Mouse (Mus musculus) hindbrain, embryonic 14.5 days (tissue): ENCODE measurements around the gene Taf15. TPM values are rescaled to one million over a fixed set of nuclear protein-coding genes. Genes with fewer than 3 reads are reported as not detected.

Experiments
- ATAC-seq: fragments of 200-750 bp; cut with Nextera tagmentation; 2 replicates; pipeline ENCODE4 v1.8.0; 2017; ENCODE audit warnings: moderate number of reproducible peaks, mild to moderate bottlenecking, moderate TSS enrichment, moderate library complexity; ENCODE audit not compliant: low FRiP score
- DNase-seq: peaks from one replicate; pipeline ENCODE4 v3.0.0-alpha.2; 2015; ENCODE audit warnings: low spot score
- H3K27ac ChIP-seq: fragments of 300-500 bp; sonication (generic); 2 replicates; pipeline ENCODE4 v1.5.1; 2014; ENCODE audit warnings: mild to moderate bottlenecking, moderate library complexity
- H3K27me3 ChIP-seq: fragments of 300-500 bp; sonication (generic); 2 replicates; pipeline ENCODE4 v1.6.1; 2014; ENCODE audit warnings: mild to moderate bottlenecking, low read length, mixed read lengths; ENCODE audit not compliant: control insufficient read depth, insufficient read depth
- H3K36me3 ChIP-seq: fragments of 300-500 bp; sonication (generic); replicated peaks from 2 replicates; pipeline ENCODE4 v1.6.1; 2014; ENCODE audit not compliant: control insufficient read depth, insufficient read depth
- H3K4me1 ChIP-seq: fragments of 300-500 bp; sonication (generic); replicated peaks from 2 replicates; pipeline ENCODE4 v1.6.1; 2014; ENCODE audit warnings: antibody characterized with exemption, low read length, mixed read lengths; ENCODE audit not compliant: control insufficient read depth, insufficient read depth
- H3K4me2 ChIP-seq: fragments of 300-500 bp; sonication (generic); replicated peaks from 2 replicates; pipeline ENCODE4 v1.6.1; 2014; ENCODE audit warnings: mild to moderate bottlenecking, moderate library complexity
- H3K4me3 ChIP-seq: fragments of 300-500 bp; sonication (generic); replicated peaks from 2 replicates; pipeline ENCODE4 v1.5.1; 2014; ENCODE audit warnings: mild to moderate bottlenecking, low read length
- H3K9ac ChIP-seq: fragments of 300-500 bp; sonication (generic); 2 replicates; pipeline ENCODE4 v1.6.1; 2014
- H3K9me3 ChIP-seq: fragments of 300-500 bp; sonication (generic); 2 replicates; pipeline ENCODE4 v1.6.1; 2016; ENCODE audit warnings: low read length; ENCODE audit not compliant: control insufficient read depth
- WGBS: fragments of 180-500 bp; shearing (Covaris S2); extraction: QIAGEN DNeasy Blood & Tissue Kit; methylation state at CpG from one replicate; pipeline ENCODE4 v1.1.7; 2014; 5-methylcytosine and 5-hydroxymethylcytosine counted together
- polyA plus RNA-seq: library from polyadenylated mRNA; unstranded; fragments of >200 nt; fragmentation: Nextera tagmentation; extraction: Ambion mirVana; gene quantifications from 2 replicates; pipeline ENCODE4 v1.2.1, GENCODE M21; 2014

The Taf15 gene
- polyA plus RNA-seq, 1 experiment from 2014 or later: 11.3 TPM

- H3K4me3 ChIP-seq: peak overlapping the region; percentile 50; the same call in 1 of the 2 replicates
- 0 out of 2 replicates have a peak, but pooled peaks cover 3% of the 10 kb centered on the region for H3K4me1 ChIP-seq
- H3K36me3 ChIP-seq: no peaks in the 10 kb centered on the region
- no peak for DNase-seq
- no peaks in the 10 kb centered on the region for H3K9me3 ChIP-seq
- peak overlapping the region; percentile 72; the same call in 1 of the 2 replicates for H3K4me2 ChIP-seq
- no peak overlapping the region for H3K9ac ChIP-seq
- peaks cover 45% of the 10 kb centered on the region for H3K27me3 ChIP-seq
- WGBS: 31% methylated on average over 7 of the region's 7 CpGs
- no peak overlapping the region for H3K27ac ChIP-seq
- no peak for ATAC-seq
Measured at GRCm38 (mm10) chr11:83441235-83441634, 31.7 kb upstream of the Taf15 start.

DNA sequence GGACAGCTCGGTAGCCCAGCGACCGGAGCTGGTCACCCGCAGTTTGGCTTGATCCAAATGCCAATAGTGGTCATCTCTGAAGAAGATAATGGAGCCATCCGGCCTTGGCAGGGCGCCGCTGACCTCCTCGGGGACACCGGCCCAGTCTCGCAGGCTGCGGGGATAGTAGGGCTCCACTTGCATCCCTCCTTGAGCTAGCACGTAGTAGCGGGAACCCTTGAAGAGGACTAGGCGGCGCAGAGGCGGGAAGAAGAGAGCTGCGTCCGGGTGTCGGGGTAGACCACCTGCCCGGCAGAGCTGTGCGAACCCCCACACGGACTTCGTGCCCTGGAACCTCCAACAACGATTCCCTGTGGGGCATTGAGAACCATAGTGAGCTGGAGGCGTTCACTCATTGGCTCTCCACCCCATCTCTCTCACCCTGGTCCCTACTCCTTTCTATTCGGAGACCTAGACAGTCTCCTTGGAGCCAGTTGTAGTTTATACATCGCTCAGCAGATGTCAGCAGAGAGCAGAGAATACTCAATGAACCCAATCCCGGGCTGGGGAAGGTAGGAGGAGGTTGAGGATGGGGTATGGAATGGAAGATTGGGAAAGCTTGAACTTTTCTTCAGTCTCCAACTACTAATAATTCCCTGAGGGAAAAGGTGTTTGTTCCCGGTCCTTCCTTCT is 30.2 kb upstream of the Taf15 start:
- peak; percentile 36; the same call in 1 of the 2 replicates for ATAC-seq
- Histone ChIP-seq H3K4me3 (peak overlapping the region; percentile 18), H3K9me3 (no peaks in the 10 kb centered on the region), H3K4me1 (0 out of 2 replicates have a peak, but pooled peaks cover 3% of the 10 kb centered on the region), H3K27ac (no peak overlapping the region), H3K4me2 (peak overlapping the region; percentile 46), H3K9ac (peak overlapping the region; percentile 42; the same call in 1 of the 2 replicates), H3K36me3 (no peaks in the 10 kb centered on the region), H3K27me3 (peaks cover 45% of the 10 kb centered on the region)
- DNase-seq: peak; percentile 92
- WGBS: 14% methylated on average over 29 of the region's 29 CpGs

DNA sequence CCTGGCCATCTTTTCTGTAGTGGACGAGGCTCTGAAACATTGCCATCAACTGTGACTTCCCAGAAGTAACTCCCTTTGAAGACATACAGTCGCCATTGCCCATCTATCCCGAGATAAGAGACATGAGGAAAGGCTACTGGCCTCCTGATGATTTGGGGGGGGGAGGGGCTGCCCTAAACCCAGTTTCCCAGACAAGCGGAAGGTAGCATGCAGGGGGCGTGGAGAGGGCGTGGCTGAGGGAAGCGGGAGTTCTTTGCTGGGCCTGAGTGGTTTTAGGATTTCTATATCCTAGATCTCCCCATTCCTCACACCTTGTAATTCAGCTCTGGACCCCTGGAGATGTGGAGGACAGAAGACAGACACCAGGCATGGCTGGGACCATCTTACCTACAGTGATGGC is 29.1 kb upstream of the Taf15 start:
- 12% methylated on average over 7 of the region's 7 CpGs for WGBS
- Histone ChIP-seq H3K4me3 (no peak overlapping the region), H3K4me1 (peaks cover 11% of the 10 kb centered on the region; the same call in 1 of the 2 replicates), H3K9ac (no peak overlapping the region), H3K36me3 (no peaks in the 10 kb centered on the region), H3K27ac (no peak overlapping the region), H3K4me2 (no peak overlapping the region), H3K27me3 (peaks cover 45% of the 10 kb centered on the region), H3K9me3 (no peaks in the 10 kb centered on the region)
- DNase-seq (no peak), ATAC-seq (no peak)

- Histone ChIP-seq H3K9ac (no peak overlapping the region), H3K4me3 (0 out of 2 replicates have a peak overlapping the region, but pooled peaks have one; percentile 14), H3K27me3 (peaks cover 45% of the 10 kb centered on the region), H3K4me1 (peaks cover 16% of the 10 kb centered on the region), H3K27ac (no peak overlapping the region), H3K9me3 (no peaks in the 10 kb centered on the region), H3K4me2 (peak overlapping the region; percentile 40; the same call in 1 of the 2 replicates), H3K36me3 (no peaks in the 10 kb centered on the region)
- WGBS: 25% methylated on average over 19 of the region's 19 CpGs
- DNase-seq: no peak
- ATAC-seq: no peak
Measured at GRCm38 (mm10) chr11:83445001-83445400, 27.9 kb upstream of the Taf15 start.

DNA sequence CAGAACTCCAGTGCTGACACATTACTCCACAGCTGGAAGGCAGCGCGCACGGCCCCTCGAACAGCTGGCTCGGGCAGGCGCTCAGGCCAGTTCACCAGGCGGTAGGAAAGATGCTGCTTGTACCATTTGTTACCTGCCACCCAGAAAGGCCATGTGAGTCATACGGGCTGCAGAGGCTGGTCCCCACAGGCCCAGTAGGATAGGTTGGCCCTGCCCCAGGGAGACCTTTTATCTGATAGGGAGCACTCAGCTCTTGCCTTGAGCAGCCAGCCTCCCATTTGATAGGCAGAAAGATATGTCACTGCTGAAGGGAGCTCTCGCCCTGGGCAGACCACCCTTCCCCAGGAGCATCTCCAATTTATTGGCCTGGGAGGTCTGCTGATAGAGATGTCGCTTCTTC is 25.3 kb upstream of the Taf15 start:
- Histone ChIP-seq H3K4me2 (no peak overlapping the region), H3K4me3 (no peak overlapping the region), H3K27me3 (peaks cover 28% of the 10 kb centered on the region), H3K4me1 (peaks cover 14% of the 10 kb centered on the region), H3K36me3 (no peaks in the 10 kb centered on the region), H3K27ac (no peak overlapping the region), H3K9me3 (no peaks in the 10 kb centered on the region), H3K9ac (no peak overlapping the region)
- no peak for ATAC-seq
- no peak for DNase-seq
- 72% methylated on average over 10 of the region's 10 CpGs for WGBS

- peak overlapping the region; percentile 39; the same call in 1 of the 2 replicates for H3K27ac ChIP-seq
- DNase-seq: no peak
- no peak overlapping the region for H3K9ac ChIP-seq
- peak; percentile 24; the same call in 1 of the 2 replicates for ATAC-seq
- H3K27me3 ChIP-seq: peaks cover 24% of the 10 kb centered on the region
- peaks cover 13% of the 10 kb centered on the region for H3K4me1 ChIP-seq
- no peak overlapping the region for H3K4me2 ChIP-seq
- no peaks in the 10 kb centered on the region for H3K36me3 ChIP-seq
- no peaks in the 10 kb centered on the region for H3K9me3 ChIP-seq
- H3K4me3 ChIP-seq: no peak overlapping the region
- WGBS: 36% methylated on average over 16 of the region's 16 CpGs
Measured at GRCm38 (mm10) chr11:83448021-83448926, 24.6 kb upstream of the Taf15 start.

- peak; percentile 37; the same call in 1 of the 2 replicates for ATAC-seq
- no peak overlapping the region for H3K4me2 ChIP-seq
- H3K9me3 ChIP-seq: no peaks in the 10 kb centered on the region
- no peak overlapping the region for H3K9ac ChIP-seq
- peaks cover 18% of the 10 kb centered on the region for H3K27me3 ChIP-seq
- H3K36me3 ChIP-seq: no peaks in the 10 kb centered on the region
- DNase-seq: no peak
- H3K4me3 ChIP-seq: no peak overlapping the region
- no peak overlapping the region for H3K27ac ChIP-seq
- peaks cover 13% of the 10 kb centered on the region for H3K4me1 ChIP-seq
Measured at GRCm38 (mm10) chr11:83448927-83449236, 24.0 kb upstream of the Taf15 start.

DNA sequence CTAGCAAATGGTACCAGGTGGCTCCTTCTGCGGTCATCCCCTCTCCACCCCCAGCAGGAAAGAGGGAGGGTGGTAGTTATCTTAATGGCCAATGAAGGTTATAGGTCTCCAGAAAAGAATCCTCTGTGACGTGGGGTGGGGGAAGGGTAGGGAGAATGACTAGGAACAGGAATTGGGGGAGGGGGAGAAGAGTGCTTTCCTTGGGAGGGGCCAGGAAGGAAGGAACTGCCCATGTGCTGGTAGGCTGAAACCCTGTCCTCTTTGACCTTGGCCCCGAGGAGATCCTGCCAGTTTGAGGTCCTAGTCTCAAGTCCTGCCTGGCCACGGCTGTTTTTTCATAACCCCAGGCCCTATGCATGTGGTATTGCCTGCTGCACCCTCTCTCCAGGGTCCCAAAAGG is 23.6 kb upstream of the Taf15 start:
- no peak overlapping the region for H3K27ac ChIP-seq
- H3K9ac ChIP-seq: no peak overlapping the region
- H3K4me2 ChIP-seq: no peak overlapping the region
- no peak for DNase-seq
- H3K9me3 ChIP-seq: no peaks in the 10 kb centered on the region
- H3K27me3 ChIP-seq: peaks cover 13% of the 10 kb centered on the region
- no peaks in the 10 kb centered on the region for H3K36me3 ChIP-seq
- no peak overlapping the region for H3K4me3 ChIP-seq
- 57% methylated on average over 4 of the region's 4 CpGs for WGBS
- peaks cover 13% of the 10 kb centered on the region for H3K4me1 ChIP-seq
- ATAC-seq: no peak

GRCm38 (mm10) chr11:83450550-83450949 is 22.3 kb upstream of the Taf15 start:
- H3K4me1 ChIP-seq: peaks cover 13% of the 10 kb centered on the region
- ATAC-seq (no peak), DNase-seq (no peak)
- H3K4me3 ChIP-seq: no peak overlapping the region
- H3K36me3 ChIP-seq: no peaks in the 10 kb centered on the region
- H3K27me3 ChIP-seq: peaks cover under 1% of the 10 kb centered on the region
- H3K9me3 ChIP-seq: no peaks in the 10 kb centered on the region
- H3K4me2 ChIP-seq: no peak overlapping the region
- no peak overlapping the region for H3K27ac ChIP-seq
- 40% methylated on average over 1 of the region's 1 CpGs for WGBS
- no peak overlapping the region for H3K9ac ChIP-seq
